In the genomic region with DNA sequence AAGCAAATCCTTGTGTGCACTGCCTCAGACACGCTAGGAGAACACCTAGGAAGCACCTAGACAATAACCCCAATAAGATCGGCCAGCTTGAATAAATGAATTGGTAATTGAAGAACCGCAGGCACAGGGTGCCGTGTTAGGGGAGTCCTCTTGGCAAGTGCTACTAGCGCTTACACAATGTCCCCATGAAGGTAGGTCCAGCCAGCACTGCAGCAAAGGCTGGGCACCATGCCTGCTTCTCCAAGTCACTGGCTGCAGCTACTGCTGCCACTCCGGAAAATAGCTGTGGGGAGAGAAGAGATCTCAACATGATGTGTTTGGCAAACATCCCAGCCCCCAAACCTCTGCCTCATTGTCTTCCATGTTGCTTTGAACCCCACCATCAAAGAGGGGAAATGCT, we compare ENCODE assay signal across 9 mouse cellular contexts.
A peak's percentile ranks its signal among the peaks of the same experiment; 100 is the strongest.
DNase-seq lines count a peak whose midpoint lies in the region; ATAC-seq and TF ChIP-seq lines count a peak whose summit lies in the region.
"Had no signal": no experiment of that assay in that cellular context is flagged by ENCODE, and none has a peak within 500 bp of the region (broad histone marks: within the 10 kb centered on the region; RNA-seq: fewer than 3 reads in every experiment).

No protein-coding gene starts in this region.

- TF ChIP-seq POLR2A in kidney, adult 2 months (IDR thresholded peaks at IDR 0.05; ENCODE audit: low read depth, low read length), result no peak

- intact Hi-C loops in left cerebral cortex, postnatal 36 days (cut with DNase I), result no loop called here

- peak; percentile 28 for DNase-seq in kidney, adult 2 months
- peak; percentile 68 for DNase-seq in cerebellum, adult 8-10 months
- DNase-seq in heart, adult 8-10 months (ENCODE audit: low spot score), result peak; percentile 43
- DNase-seq in left cerebral cortex, postnatal 36 days (ENCODE audit: low spot score in 2 of 2), result peak; percentile 23 to 36
- no peak for DNase-seq in c-Kit-positive CD71-positive TER-119-positive erythroid progenitor cells, embryonic 14.5 days (ENCODE audit: low spot score)
- DNase-seq in embryo, embryonic 9.5 days (ENCODE audit: extremely low spot score), result no peak

- ATAC-seq in kidney, embryonic 14.5 days (ENCODE audit: low FRiP score, low TSS enrichment), result no peak
- no peak for ATAC-seq in erythroblast, adult 5-6 weeks (replicated peaks; ENCODE audit: low FRiP score, poor library complexity, severe bottlenecking)

- WGBS in kidney, adult 2 months, result 68% methylated on average over 6 of the region's 6 CpGs
- WGBS in kidney, embryonic 14.5 days, result 85% methylated on average over 6 of the region's 6 CpGs

- no peaks in the 10 kb centered on the region for H3K36me3 ChIP-seq in kidney, adult 2 months (ENCODE audit: control insufficient read depth, insufficient read depth, low read length)
- H3K36me3 ChIP-seq in kidney, embryonic 14.5 days (ENCODE audit: control insufficient read depth, insufficient read depth, low read length), result no peaks in the 10 kb centered on the region
- H3K36me3 ChIP-seq: limb, embryonic 12.5 days had no signal

- H3K27ac ChIP-seq in kidney, adult 2 months (ENCODE audit: insufficient read depth, low read depth, low read length), result no peak overlapping the region
- no peak overlapping the region for H3K27ac ChIP-seq in kidney, embryonic 14.5 days (ENCODE audit: low read depth, low read length)
- H3K27ac ChIP-seq: limb, embryonic 12.5 days had no signal

- H3K4me2 ChIP-seq in kidney, embryonic 14.5 days (replicated peaks; ENCODE audit: low read depth, low read length), result no peak overlapping the region
- H3K4me2 ChIP-seq: limb, embryonic 12.5 days had no signal

- no peak overlapping the region for H3K9ac ChIP-seq in kidney, embryonic 14.5 days (ENCODE audit: low read depth, low read length)
- H3K9ac ChIP-seq: limb, embryonic 12.5 days had no signal

- no peaks in the 10 kb centered on the region for H3K9me3 ChIP-seq in kidney, embryonic 14.5 days (ENCODE audit: control insufficient read depth, low read length)
- H3K9me3 ChIP-seq: limb, embryonic 12.5 days had no signal

- TF ChIP-seq CTCF in kidney, adult 2 months (conservative IDR thresholded peaks at IDR 0.05; ENCODE audit: insufficient read depth, insufficient read length, low read depth, low read length), result no peak

- no peaks in the 10 kb centered on the region for H3K27me3 ChIP-seq in kidney, adult 2 months (replicated peaks; ENCODE audit: control insufficient read depth, insufficient read depth, low read length)
- H3K27me3 ChIP-seq in kidney, embryonic 14.5 days (ENCODE audit: control insufficient read depth, insufficient read depth, low read length), result no peaks in the 10 kb centered on the region
- H3K27me3 ChIP-seq: limb, embryonic 12.5 days had no signal

- H3K4me3 ChIP-seq in kidney, adult 2 months (ENCODE audit: insufficient read depth, low read depth, low read length), result no peak overlapping the region
- no peak overlapping the region for H3K4me3 ChIP-seq in kidney, embryonic 14.5 days (ENCODE audit: low read length)
- H3K4me3 ChIP-seq: limb, embryonic 12.5 days had no signal

- no peaks in the 10 kb centered on the region for H3K4me1 ChIP-seq in kidney, adult 2 months (ENCODE audit: control insufficient read depth, insufficient read depth, low read length)
- H3K4me1 ChIP-seq in kidney, embryonic 14.5 days (ENCODE audit: control insufficient read depth, insufficient read depth, low read length), result no peaks in the 10 kb centered on the region

Comparison
In these comparisons a context has a peak if more than half of its experiments do, and no peak if none do; other contexts are left out.
1. DNase-seq: peak in kidney, adult 2 months (single experiment), cerebellum, adult 8-10 months (single experiment), heart, adult 8-10 months (single experiment) and left cerebral cortex, postnatal 36 days (2 of 2); none in c-Kit-positive CD71-positive TER-119-positive erythroid progenitor cells, embryonic 14.5 days (single experiment) and embryo, embryonic 9.5 days (single experiment).